Comparison of ENCODE assay signal across 8 mouse cellular contexts in genomic region chr17:17394336-17394735, GRCm38 (mm10). TPM values are rescaled to one million over a fixed set of nuclear protein-coding genes. Genes with fewer than 3 reads are reported as not detected.
DNase-seq lines count a peak whose midpoint lies in the region; ATAC-seq and TF ChIP-seq lines count a peak whose summit lies in the region.

No protein-coding gene starts in this region.

- no peaks in the 10 kb centered on the region for H3K9me3 ChIP-seq in liver, embryonic 11.5 days (ENCODE audit: control insufficient read depth, low read length)
- no peaks in the 10 kb centered on the region for H3K9me3 ChIP-seq in midbrain, embryonic 16.5 days (replicated peaks; ENCODE audit: control insufficient read depth, low read length, poor library complexity, severe bottlenecking)

- no peak for TF ChIP-seq POLR2A in liver, adult 2 months (IDR thresholded peaks at IDR 0.05; ENCODE audit: extremely low read depth, insufficient read depth, low read length)
- TF ChIP-seq POLR2A in spleen, adult 2 months (IDR thresholded peaks at IDR 0.05; ENCODE audit: low read depth, low read length) = no peak

- no peaks in the 10 kb centered on the region for H3K79me2 ChIP-seq in liver, adult 2 months (ENCODE audit: control insufficient read depth, insufficient read depth, low read length)

- TF ChIP-seq CTCF in liver, adult 2 months (IDR thresholded peaks at IDR 0.05; ENCODE audit: low read depth, low read length) = peak; percentile 55
- TF ChIP-seq CTCF in spleen, adult 2 months (IDR thresholded peaks at IDR 0.05; ENCODE audit: extremely low read depth, insufficient read depth, insufficient read length, insufficient replicate concordance) = peak; percentile 51; the same call in 1 of the 2 replicates

- no peak overlapping the region for H3K4me3 ChIP-seq in liver, adult 2 months (ENCODE audit: insufficient read depth, low read depth, low read length)
- H3K4me3 ChIP-seq in liver, embryonic 11.5 days (ENCODE audit: low read depth, low read length) = no peak overlapping the region
- H3K4me3 ChIP-seq in midbrain, embryonic 16.5 days (ENCODE audit: low read depth, low read length) = no peak overlapping the region
- no peak overlapping the region for H3K4me3 ChIP-seq in spleen, adult 2 months (ENCODE audit: extremely low read depth, insufficient read depth, insufficient read length)

- DNase-seq in liver, adult 2 months (ENCODE audit: extremely low read depth, low read depth, low spot score) = peak; percentile 69
- DNase-seq in liver, embryonic 11.5 days (ENCODE audit: low spot score) = no peak
- DNase-seq in cerebellum, adult 9-10 months = peak; percentile 84
- peak; percentile 79 to 83 for DNase-seq in frontal cortex, postnatal 25 days (ENCODE audit: low spot score in 2 of 2)
- peak; percentile 73 for DNase-seq in kidney, adult 18-20 months
- DNase-seq in left cerebral cortex, postnatal 14 days (ENCODE audit: low spot score in 2 of 2) = peak; percentile 90 to 93
- peak; percentile 60 to 76 for DNase-seq in spleen, adult 2 months (ENCODE audit: low read depth in 1 of 2, low spot score in 2 of 2)

- intact Hi-C loops in left cerebral cortex, postnatal 14 days (cut with DNase I) = loop anchor here (2.0 to 10.0 kb wide), 2 partner anchors 170 to 250 kb away; no protein-coding TSS in a partner anchor

- no peak for ATAC-seq in liver, embryonic 11.5 days (replicated peaks; ENCODE audit: low FRiP score)
- ATAC-seq in midbrain, embryonic 16.5 days = peak; percentile 67

- no peaks in the 10 kb centered on the region for H3K27me3 ChIP-seq in liver, adult 2 months (ENCODE audit: control insufficient read depth, insufficient read depth, low read length)
- H3K27me3 ChIP-seq in liver, embryonic 11.5 days (replicated peaks; ENCODE audit: control insufficient read depth, insufficient read depth, low read length) = no peaks in the 10 kb centered on the region
- no peaks in the 10 kb centered on the region for H3K27me3 ChIP-seq in midbrain, embryonic 16.5 days (ENCODE audit: control insufficient read depth, insufficient read depth, low read depth, low read length)
- H3K27me3 ChIP-seq in spleen, adult 2 months (ENCODE audit: control insufficient read depth, insufficient read depth, low read length) = no peaks in the 10 kb centered on the region

- H3K27ac ChIP-seq in liver, adult 2 months (replicated peaks; ENCODE audit: insufficient read depth, low read depth, low read length) = no peak overlapping the region
- H3K27ac ChIP-seq in liver, embryonic 11.5 days (ENCODE audit: low read depth, low read length) = no peak overlapping the region
- H3K27ac ChIP-seq in midbrain, embryonic 16.5 days (ENCODE audit: low read length) = no peak overlapping the region
- H3K27ac ChIP-seq in spleen, adult 2 months (ENCODE audit: insufficient read depth, low read length) = no peak overlapping the region

- H3K36me3 ChIP-seq in liver, adult 2 months (ENCODE audit: control insufficient read depth, insufficient read depth, low read length) = peaks cover 29% of the 10 kb centered on the region
- peaks cover 10% of the 10 kb centered on the region; the same call in 1 of the 2 replicates for H3K36me3 ChIP-seq in liver, embryonic 11.5 days (ENCODE audit: control insufficient read depth, insufficient read depth, low read length)
- peaks cover 5% of the 10 kb centered on the region; the same call in 1 of the 2 replicates for H3K36me3 ChIP-seq in midbrain, embryonic 16.5 days (ENCODE audit: control insufficient read depth, insufficient read depth, low read length)
- H3K36me3 ChIP-seq in spleen, adult 2 months (ENCODE audit: control insufficient read depth, insufficient read depth, low read length) = peaks cover 15% of the 10 kb centered on the region

- WGBS in liver, adult 2 months = 32% methylated on average over 4 of the region's 4 CpGs
- 38% methylated on average over 4 of the region's 4 CpGs for WGBS in liver, embryonic 11.5 days
- WGBS in midbrain, embryonic 16.5 days = 23% methylated on average over 4 of the region's 4 CpGs
- 35% methylated on average over 4 of the region's 4 CpGs for WGBS in spleen, adult 2 months

- no peak overlapping the region for H3K9ac ChIP-seq in liver, adult 2 months (ENCODE audit: low read depth, low read length)
- H3K9ac ChIP-seq in liver, embryonic 11.5 days (ENCODE audit: low read depth, low read length) = no peak overlapping the region
- H3K9ac ChIP-seq in midbrain, embryonic 16.5 days (ENCODE audit: low read depth, low read length) = no peak overlapping the region

- H3K4me1 ChIP-seq in liver, adult 2 months (ENCODE audit: control insufficient read depth, insufficient read depth, low read length) = 0 out of 2 replicates have a peak, but pooled peaks cover 2% of the 10 kb centered on the region
- H3K4me1 ChIP-seq in liver, embryonic 11.5 days (replicated peaks; ENCODE audit: control insufficient read depth, insufficient read depth, low read length) = no peaks in the 10 kb centered on the region
- no peaks in the 10 kb centered on the region for H3K4me1 ChIP-seq in midbrain, embryonic 16.5 days (ENCODE audit: control insufficient read depth, insufficient read depth, low read length)
- no peaks in the 10 kb centered on the region for H3K4me1 ChIP-seq in spleen, adult 2 months (ENCODE audit: control insufficient read depth, insufficient read depth, insufficient read length)

- no peak overlapping the region for H3K4me2 ChIP-seq in liver, embryonic 11.5 days
- no peak overlapping the region for H3K4me2 ChIP-seq in midbrain, embryonic 16.5 days (ENCODE audit: low read length)

RNA-seq across cellular contexts. Expression of gene Lix1, which starts 8.1 kb away (rescaled TPM):
- 0.34 and 0.46 TPM in 2 replicates for total RNA-seq in liver, adult 2 months (2014; rRNA removed)
- polyA plus RNA-seq in liver, adult 2 months (2012; rRNA removed) = 0.05 and 0.07 TPM in 2 replicates
- polyA plus RNA-seq in liver, embryonic 11.5 days (2014; fragmentation: Nextera tagmentation; extraction: Ambion mirVana) = 2.8 and 3.9 TPM in 2 replicates
- 10 to 100 TPM; 73.1 to 73.6 TPM for total RNA-seq in left cerebral cortex, postnatal 14 days (2021)
- 9.6 and 10.2 TPM in 2 replicates for polyA plus RNA-seq in midbrain, embryonic 16.5 days (2015; fragmentation: Nextera tagmentation; extraction: Ambion mirVana)
- polyA plus RNA-seq in spleen, adult 2 months (2012; rRNA removed) = 0.12 TPM in 2 replicates

RNA-seq across cellular contexts. Expression of gene Riok2, which starts 20.2 kb away (rescaled TPM):
- 25.5 and 28.3 TPM in 2 replicates for total RNA-seq in liver, adult 2 months (2014; rRNA removed)
- polyA plus RNA-seq in liver, adult 2 months (2012; rRNA removed) = 5.3 and 6.0 TPM in 2 replicates
- polyA plus RNA-seq in liver, embryonic 11.5 days (2014; fragmentation: Nextera tagmentation; extraction: Ambion mirVana) = 29.6 and 31.6 TPM in 2 replicates
- total RNA-seq in left cerebral cortex, postnatal 14 days (2021) = 10 to 100 TPM; 14.6 to 17.2 TPM
- 21.6 and 24.9 TPM in 2 replicates for polyA plus RNA-seq in midbrain, embryonic 16.5 days (2015; fragmentation: Nextera tagmentation; extraction: Ambion mirVana)
- 3.1 and 3.4 TPM in 2 replicates for polyA plus RNA-seq in spleen, adult 2 months (2012; rRNA removed)
